Mouse (Mus musculus): ENCODE data around the gene Hist1h4h. TPM values are rescaled to one million over a fixed set of nuclear protein-coding genes. Genes with fewer than 3 reads are reported as not detected.

The Hist1h4h gene
- total and polyA plus RNA-seq, 3 experiments = 9.9 to 5,753 TPM; not detected in 1

- Histone ChIP-seq H3K4me3 (ENCODE audit: control insufficient read depth in 1 of 2, insufficient read depth in 1 of 2, low read depth in 2 of 2, low read length in 2 of 2) (peak overlapping the region; percentile 2 to 48), H3K79me2 (ENCODE audit: control insufficient read depth, insufficient read depth, low read length, poor library complexity) (peaks cover 3% of the 10 kb centered on the region; the same call in 1 of the 2 replicates), H3K36me3 (ENCODE audit: control insufficient read depth in 1 of 2, insufficient read depth in 2 of 2, low read length in 2 of 2) (peaks cover 0 to 35% of the 10 kb centered on the region in 2 experiments; a peak in 2 of 4 replicates), H3K9ac (ENCODE audit: control insufficient read depth, low read depth, low read length, poor library complexity, severe bottlenecking) (peak overlapping the region; percentile 93), H3K27me3 (ENCODE audit: control insufficient read depth in 1 of 2, insufficient read depth in 2 of 2, low read length in 2 of 2) (no peaks in the 10 kb centered on the region), H3K27ac (ENCODE audit: control insufficient read depth, low read depth, low read length) (peak overlapping the region; percentile 98), H3K9me3 (replicated peaks; ENCODE audit: insufficient read depth, low read length) (no peaks in the 10 kb centered on the region), H3K4me1 (ENCODE audit: control insufficient read depth in 1 of 2, insufficient read depth in 2 of 2, low read length in 2 of 2) (peaks cover 0 to 11% of the 10 kb centered on the region in 2 experiments; a peak in 1 of 4 replicates)
- peak; percentile 94 for DNase-seq (ENCODE audit: low read depth, low spot score)
- TF ChIP-seq POLR2AphosphoS5 (IDR thresholded peaks at IDR 0.05; ENCODE audit: borderline replicate concordance, low read depth, low read length) (0 out of 2 replicates have a peak, but pooled peaks have one; percentile 96), ZC3H11A (IDR thresholded peaks at IDR 0.05; ENCODE audit: low read depth, low read length) (no peak), CTCF (IDR thresholded peaks at IDR 0.05 in 2 of 3, conservative IDR thresholded peaks at IDR 0.05 in 1 of 3; ENCODE audit: control insufficient read depth in 1 of 3, insufficient read depth in 1 of 3, low read depth in 2 of 3, low read length in 3 of 3, poor library complexity in 1 of 3, severe bottlenecking in 1 of 3) (0 out of 6 replicates have a peak, but pooled peaks of 1 of the 3 experiments have one; percentile 6), MXI1 (IDR thresholded peaks at IDR 0.05; ENCODE audit: low read depth, low read length) (no peak), ZNF384 (IDR thresholded peaks at IDR 0.05; ENCODE audit: low read depth, low read length) (no peak), BHLHE40 (IDR thresholded peaks at IDR 0.05; ENCODE audit: borderline replicate concordance, low read depth, low read length) (no peak), POLR2A (IDR thresholded peaks at IDR 0.05; ENCODE audit: control insufficient read depth in 1 of 2, insufficient read depth in 1 of 2, low read depth in 1 of 2, low read length in 2 of 2, poor library complexity in 1 of 2) (peak; percentile 88 to 99), TAL1 (IDR thresholded peaks at IDR 0.05; ENCODE audit: low read length) (no peak), MYB (IDR thresholded peaks at IDR 0.05; ENCODE audit: low read depth, low read length) (no peak), TCF12 (IDR thresholded peaks at IDR 0.05; ENCODE audit: low read depth, low read length) (no peak), UBTF (IDR thresholded peaks at IDR 0.05; ENCODE audit: borderline replicate concordance, insufficient read depth, low read depth, low read length) (peak; percentile 98; the same call in 1 of the 2 replicates), TBP (IDR thresholded peaks at IDR 0.05; ENCODE audit: low read depth, low read length) (peak; percentile 99)
These were observed 24.3 kb downstream of the Hist1h4h start for GRCm38 (mm10) chr13:23554925-23555838.

- peak overlapping the region; percentile 93 for H3K9ac ChIP-seq (ENCODE audit: control insufficient read depth, low read depth, low read length, poor library complexity, severe bottlenecking)
- peak; percentile 96 for DNase-seq (ENCODE audit: low read depth, low spot score)
- peaks cover 0 to 7% of the 10 kb centered on the region in 2 experiments; a peak in 1 of 4 replicates for H3K4me1 ChIP-seq (ENCODE audit: control insufficient read depth in 1 of 2, insufficient read depth in 2 of 2, low read length in 2 of 2)
- peaks cover 0 to 33% of the 10 kb centered on the region in 2 experiments; a peak in 2 of 4 replicates for H3K36me3 ChIP-seq (ENCODE audit: control insufficient read depth in 1 of 2, insufficient read depth in 2 of 2, low read length in 2 of 2)
- no peaks in the 10 kb centered on the region for H3K9me3 ChIP-seq (replicated peaks; ENCODE audit: insufficient read depth, low read length)
- H3K4me3 ChIP-seq (ENCODE audit: control insufficient read depth in 1 of 2, insufficient read depth in 1 of 2, low read depth in 2 of 2, low read length in 2 of 2) = peak overlapping the region; percentile 35 to 48
- H3K27ac ChIP-seq (ENCODE audit: control insufficient read depth, low read depth, low read length) = peak overlapping the region; percentile 98
- TF ChIP-seq TBP (IDR thresholded peaks at IDR 0.05; ENCODE audit: low read depth, low read length) = peak; percentile 95
- TF ChIP-seq POLR2AphosphoS5 (IDR thresholded peaks at IDR 0.05; ENCODE audit: borderline replicate concordance, low read depth, low read length) = peak; percentile 99; the same call in 1 of the 2 replicates
- no peak for TF ChIP-seq GATA1 (IDR thresholded peaks at IDR 0.05; ENCODE audit: low read depth, low read length)
- TF ChIP-seq POLR2A (IDR thresholded peaks at IDR 0.05; ENCODE audit: control insufficient read depth in 1 of 2, insufficient read depth in 1 of 2, low read depth in 1 of 2, low read length in 2 of 2, poor library complexity in 1 of 2) = peak; percentile 65 to 99
- no peaks in the 10 kb centered on the region for H3K27me3 ChIP-seq (ENCODE audit: control insufficient read depth in 1 of 2, insufficient read depth in 2 of 2, low read length in 2 of 2)
- H3K79me2 ChIP-seq (ENCODE audit: control insufficient read depth, insufficient read depth, low read length, poor library complexity) = peaks cover 3% of the 10 kb centered on the region; the same call in 1 of the 2 replicates
These were observed 25.1 kb downstream of the Hist1h4h start for GRCm38 (mm10) chr13:23555839-23556416.
